Mouse (Mus musculus) embryonic facial prominence, embryonic 14.5 days (tissue): ENCODE results near the gene Cox19. TPM values are rescaled to one million over a fixed set of nuclear protein-coding genes. Genes with fewer than 3 reads are reported as not detected.

Experiments
- ATAC-seq: fragments of 200-750 bp; cut with Nextera tagmentation; 2 replicates; pipeline ENCODE4 v1.8.0; 2017; ENCODE audit warnings: low read depth, moderate number of reproducible peaks, moderate TSS enrichment
- DNase-seq: peaks from one replicate; pipeline ENCODE4 v3.0.0-alpha.2; 2015; ENCODE audit warnings: low spot score
- H3K27ac ChIP-seq: fragments of 300-500 bp; sonication (generic); replicated peaks from 2 replicates; pipeline ENCODE4 v1.5.1; 2014; ENCODE audit warnings: low read depth, mild to moderate bottlenecking, low read length, moderate library complexity
- H3K27me3 ChIP-seq: fragments of 300-500 bp; sonication (generic); replicated peaks from 2 replicates; pipeline ENCODE4 v1.6.1; 2014; ENCODE audit warnings: low read length; ENCODE audit not compliant: control insufficient read depth, insufficient read depth
- H3K36me3 ChIP-seq: fragments of 300-500 bp; sonication (generic); 2 replicates; pipeline ENCODE4 v1.6.1; 2014; ENCODE audit warnings: low read length, mixed read lengths; ENCODE audit not compliant: control insufficient read depth, insufficient read depth
- H3K4me1 ChIP-seq: fragments of 300-500 bp; sonication (generic); 2 replicates; pipeline ENCODE4 v1.6.1; 2014; ENCODE audit warnings: antibody characterized with exemption, low read length; ENCODE audit not compliant: control insufficient read depth, insufficient read depth
- H3K4me2 ChIP-seq: fragments of 300-500 bp; sonication (generic); 2 replicates; pipeline ENCODE4 v1.6.1; 2014; ENCODE audit warnings: low read depth, mild to moderate bottlenecking, low read length, moderate library complexity, mixed read lengths
- H3K4me3 ChIP-seq: fragments of 300-500 bp; sonication (generic); 2 replicates; pipeline ENCODE4 v1.5.1; 2014; ENCODE audit warnings: low read depth, mild to moderate bottlenecking, low read length
- H3K9ac ChIP-seq: fragments of 300-500 bp; sonication (generic); 2 replicates; pipeline ENCODE4 v1.6.1; 2014; ENCODE audit warnings: low read depth, mild to moderate bottlenecking, low read length, moderate library complexity, mixed read lengths
- H3K9me3 ChIP-seq: fragments of 300-500 bp; sonication (generic); 2 replicates; pipeline ENCODE4 v1.6.1; 2016; ENCODE audit warnings: low read length; ENCODE audit not compliant: control insufficient read depth
- WGBS: fragments of 180-500 bp; shearing (Covaris S2); extraction: QIAGEN DNeasy Blood & Tissue Kit; methylation state at CpG from one replicate; pipeline ENCODE4 v1.1.7; 2014; 5-methylcytosine and 5-hydroxymethylcytosine counted together
- polyA plus RNA-seq: library from polyadenylated mRNA; unstranded; fragments of >200 nt; fragmentation: Nextera tagmentation; extraction: Ambion mirVana; gene quantifications from 2 replicates; pipeline ENCODE4 v1.2.1, GENCODE M21; 2014

Cox19 gene
- polyA plus RNA-seq, 1 experiment from 2014 or later: 107 TPM

DNA sequence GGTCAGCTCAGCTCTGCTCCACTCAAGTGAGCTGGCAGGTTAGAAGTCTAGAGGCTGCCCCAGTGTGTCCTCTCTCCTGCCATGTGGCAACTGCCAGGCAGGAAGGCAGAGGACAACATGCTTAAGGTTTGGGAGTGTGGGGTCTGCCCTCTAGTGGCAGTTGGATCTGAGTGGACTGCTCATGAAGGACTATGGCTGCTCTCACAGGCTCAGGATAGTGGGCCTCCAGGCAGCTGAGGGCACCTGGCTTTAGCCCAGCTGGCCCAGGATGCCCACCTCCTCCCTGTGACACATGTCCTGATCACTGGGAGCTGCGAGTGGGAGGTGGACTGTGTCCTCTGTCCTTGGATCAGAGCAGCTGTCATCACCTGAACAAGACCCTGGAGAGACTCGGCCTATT is 7.4 kb upstream of the Cox19 start:
- Histone ChIP-seq H3K4me1 (no peaks in the 10 kb centered on the region), H3K27ac (no peak overlapping the region), H3K9ac (no peak overlapping the region), H3K4me2 (no peak overlapping the region), H3K9me3 (no peaks in the 10 kb centered on the region), H3K27me3 (no peaks in the 10 kb centered on the region), H3K36me3 (no peaks in the 10 kb centered on the region), H3K4me3 (no peak overlapping the region)
- 57% methylated on average over 2 of the region's 2 CpGs for WGBS
- DNase-seq (no peak), ATAC-seq (no peak)

- Histone ChIP-seq H3K9ac (no peak overlapping the region), H3K4me2 (no peak overlapping the region), H3K9me3 (no peaks in the 10 kb centered on the region), H3K27me3 (no peaks in the 10 kb centered on the region), H3K36me3 (no peaks in the 10 kb centered on the region), H3K4me3 (no peak overlapping the region), H3K27ac (no peak overlapping the region), H3K4me1 (peaks cover 8% of the 10 kb centered on the region; the same call in 1 of the 2 replicates)
- DNase-seq: peak; percentile 58
- ATAC-seq: no peak
- WGBS: 37% methylated on average over 17 of the region's 19 CpGs
Measured at GRCm38 (mm10) chr5:139355235-139355772, 4.1 kb upstream of the Cox19 start.

GRCm38 (mm10) chr5:139353946-139354345 is 2.7 kb upstream of the Cox19 start:
- Histone ChIP-seq H3K27me3 (no peaks in the 10 kb centered on the region), H3K27ac (no peak overlapping the region), H3K4me1 (peaks cover 8% of the 10 kb centered on the region; the same call in 1 of the 2 replicates), H3K9me3 (no peaks in the 10 kb centered on the region), H3K9ac (0 out of 2 replicates have a peak overlapping the region, but pooled peaks have one; percentile 30), H3K4me3 (peak overlapping the region; percentile 13; the same call in 1 of the 2 replicates), H3K4me2 (peak overlapping the region; percentile 15), H3K36me3 (no peaks in the 10 kb centered on the region)
- 0 out of 2 replicates have a peak, but pooled peaks have one; percentile 3 for ATAC-seq
- WGBS: 69% methylated on average over 6 of the region's 11 CpGs
- no peak for DNase-seq

- H3K4me1 ChIP-seq: peaks cover 8% of the 10 kb centered on the region; the same call in 1 of the 2 replicates
- H3K27ac ChIP-seq: no peak overlapping the region
Measured at GRCm38 (mm10) chr5:139353496-139353895, 2.3 kb upstream of the Cox19 start.

GRCm38 (mm10) chr5:139352317-139352716 is 1.1 kb upstream of the Cox19 start, which contains the start of gene Cyp2w1:
Gene Cyp2w1, plus strand, starts transcription at chr5:139352617.
- Histone ChIP-seq H3K36me3 (no peaks in the 10 kb centered on the region), H3K27ac (peak within 1 kb of the TSS; percentile 78), H3K4me3 (peak within 1 kb of the TSS; percentile 23), H3K27me3 (no peaks in the 10 kb centered on the region), H3K4me1 (peaks cover 8% of the 10 kb centered on the region; the same call in 1 of the 2 replicates), H3K9ac (peak within 1 kb of the TSS; percentile 35; the same call in 1 of the 2 replicates), H3K9me3 (no peaks in the 10 kb centered on the region), H3K4me2 (peak within 1 kb of the TSS; percentile 38)
- DNase-seq (no peak), ATAC-seq (0 out of 2 replicates have a peak, but pooled peaks have one; percentile 17)
- 51% methylated on average over 4 of the region's 6 CpGs for WGBS

More at GRCm38 (mm10) chr5:139353496-139353895, 2.3 kb upstream of the Cox19 start:
- WGBS: 49% methylated on average over 10 of the region's 10 CpGs
- peak overlapping the region; percentile 13; the same call in 1 of the 2 replicates for H3K4me3 ChIP-seq
- H3K4me2 ChIP-seq: peak overlapping the region; percentile 38
- H3K27me3 ChIP-seq: no peaks in the 10 kb centered on the region
- ATAC-seq (no peak), DNase-seq (no peak)
- H3K9me3 ChIP-seq: no peaks in the 10 kb centered on the region
- H3K36me3 ChIP-seq: no peaks in the 10 kb centered on the region
- H3K9ac ChIP-seq: 0 out of 2 replicates have a peak overlapping the region, but pooled peaks have one; percentile 30

- H3K9me3 ChIP-seq: no peaks in the 10 kb centered on the region
- WGBS: 27% methylated on average over 8 of the region's 8 CpGs
- H3K4me3 ChIP-seq: no peak overlapping the region
- H3K9ac ChIP-seq: peak overlapping the region; percentile 35; the same call in 1 of the 2 replicates
- H3K4me1 ChIP-seq: peaks cover 8% of the 10 kb centered on the region; the same call in 1 of the 2 replicates
- peak overlapping the region; percentile 8; the same call in 1 of the 2 replicates for H3K4me2 ChIP-seq
- ATAC-seq (peak; percentile 78), DNase-seq (peak; percentile 86)
- H3K27me3 ChIP-seq: no peaks in the 10 kb centered on the region
- peak overlapping the region; percentile 78 for H3K27ac ChIP-seq
- no peaks in the 10 kb centered on the region for H3K36me3 ChIP-seq
Measured at GRCm38 (mm10) chr5:139351628-139352027, 410 bp upstream of the Cox19 start.

- ATAC-seq: no peak
- Histone ChIP-seq H3K27me3 (no peaks in the 10 kb centered on the region), H3K4me2 (no peak overlapping the region), H3K9me3 (no peaks in the 10 kb centered on the region), H3K4me3 (no peak overlapping the region), H3K9ac (no peak overlapping the region), H3K4me1 (peaks cover 8% of the 10 kb centered on the region; the same call in 1 of the 2 replicates), H3K27ac (peak overlapping the region; percentile 39; the same call in 1 of the 2 replicates), H3K36me3 (no peaks in the 10 kb centered on the region)
- no peak for DNase-seq
- 72% methylated on average over 6 of the region's 6 CpGs for WGBS
Measured at GRCm38 (mm10) chr5:139349713-139350112, 1.5 kb downstream of the Cox19 start.

DNA sequence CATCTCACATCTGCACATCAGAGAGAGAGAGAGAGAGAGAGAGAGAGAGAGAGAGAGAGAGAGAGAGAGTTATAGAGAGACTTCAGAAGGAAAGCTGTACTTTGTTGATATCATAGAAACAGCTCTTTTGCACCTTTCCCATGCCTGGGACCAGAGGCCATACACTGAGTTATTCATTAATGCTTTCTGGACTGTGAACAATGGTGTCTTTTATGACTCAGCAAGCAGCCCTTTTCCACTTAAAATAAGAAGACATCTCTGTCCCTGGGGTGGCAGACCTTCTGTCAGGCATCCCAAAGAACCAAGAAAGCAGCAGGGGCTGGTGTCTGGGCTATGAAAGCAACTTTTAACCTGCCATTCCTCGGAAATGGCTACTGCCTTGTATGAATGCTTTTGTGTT is 4.0 kb downstream of the Cox19 start:
- Histone ChIP-seq H3K27ac (no peak overlapping the region), H3K9ac (no peak overlapping the region), H3K36me3 (peaks cover 8% of the 10 kb centered on the region), H3K4me2 (no peak overlapping the region), H3K9me3 (no peaks in the 10 kb centered on the region), H3K27me3 (no peaks in the 10 kb centered on the region), H3K4me3 (no peak overlapping the region), H3K4me1 (peaks cover 17% of the 10 kb centered on the region)
- WGBS: 47% methylated on average over 1 of the region's 1 CpGs
- ATAC-seq: no peak
- DNase-seq: no peak
